Mouse (Mus musculus): ENCODE results near the gene Ift81.

The Ift81 gene

GRCm38 (mm10) chr5:122547810-122548209, 66.5 kb downstream of the Ift81 start:
- ATAC-seq (ENCODE audit: low TSS enrichment): no peak

- ATAC-seq (ENCODE audit: low TSS enrichment): peak; percentile 66
Measured at GRCm38 (mm10) chr5:122547251-122547714, 67.0 kb downstream of the Ift81 start.

DNA sequence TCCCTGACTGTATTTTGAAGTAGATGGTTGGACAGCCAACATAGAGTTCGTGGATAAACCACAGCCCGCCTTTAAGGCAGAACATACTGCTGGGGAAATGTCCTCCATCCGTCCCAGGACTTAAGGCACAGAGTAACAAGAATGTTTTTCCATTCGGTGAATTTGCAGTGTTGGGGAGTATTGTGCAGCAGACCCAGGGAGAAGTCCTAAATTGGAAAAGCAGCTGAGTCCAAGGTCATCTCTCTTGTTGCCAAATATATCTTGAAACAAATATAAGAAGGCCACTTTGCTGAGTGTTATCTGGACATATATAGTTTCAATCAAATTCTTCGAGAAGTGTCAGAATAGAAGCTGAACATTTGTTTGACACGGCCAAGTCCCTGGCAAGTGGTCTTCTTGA, 70.9 kb downstream of the Ift81 start:
- ATAC-seq (ENCODE audit: low TSS enrichment): no peak

DNA sequence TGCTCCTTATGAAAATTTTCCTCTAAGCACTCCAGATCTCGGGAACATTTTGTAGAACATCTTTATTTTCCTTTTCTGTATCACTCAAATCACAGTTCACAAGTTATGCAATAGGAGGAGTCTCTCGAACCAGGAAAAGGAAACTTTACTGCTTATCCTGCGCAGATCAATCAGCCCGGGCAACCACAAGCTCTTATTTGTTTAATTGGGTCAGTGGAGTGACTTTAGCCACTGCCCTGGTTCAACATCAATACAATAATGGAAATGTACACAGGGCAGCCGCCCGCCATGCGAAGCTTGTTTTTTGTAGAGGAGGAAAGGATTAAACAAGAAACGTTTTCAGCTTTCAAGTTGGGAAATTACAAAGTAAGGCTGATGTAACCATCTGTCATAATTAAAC, 72.4 kb downstream of the Ift81 start:
- ATAC-seq (ENCODE audit: low TSS enrichment): peak; percentile 41; the same call in 1 of the 2 replicates

DNA sequence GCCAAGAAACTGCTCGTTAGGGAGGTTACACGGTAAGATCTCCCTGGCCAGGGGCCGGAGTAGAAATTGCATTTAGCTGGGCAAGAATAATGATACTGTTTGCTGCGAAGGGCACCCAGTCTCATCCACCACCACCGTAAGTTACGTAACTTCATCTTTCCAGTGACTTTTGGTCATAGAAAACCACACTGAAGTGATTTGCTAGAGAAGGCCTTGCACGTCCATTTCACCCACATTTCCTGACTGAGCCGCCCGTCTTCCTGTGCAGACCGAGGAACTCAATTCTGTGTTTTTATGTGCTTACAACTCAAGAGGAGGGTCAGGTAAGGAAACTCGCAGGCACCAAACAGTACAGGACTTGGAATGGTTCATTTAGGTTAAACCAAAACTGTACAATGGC, 76.2 kb downstream of the Ift81 start:
- no peak for ATAC-seq (ENCODE audit: low TSS enrichment)

GRCm38 (mm10) chr5:122537654-122538053, 76.7 kb downstream of the Ift81 start:
- no peak for ATAC-seq (ENCODE audit: low TSS enrichment)

DNA sequence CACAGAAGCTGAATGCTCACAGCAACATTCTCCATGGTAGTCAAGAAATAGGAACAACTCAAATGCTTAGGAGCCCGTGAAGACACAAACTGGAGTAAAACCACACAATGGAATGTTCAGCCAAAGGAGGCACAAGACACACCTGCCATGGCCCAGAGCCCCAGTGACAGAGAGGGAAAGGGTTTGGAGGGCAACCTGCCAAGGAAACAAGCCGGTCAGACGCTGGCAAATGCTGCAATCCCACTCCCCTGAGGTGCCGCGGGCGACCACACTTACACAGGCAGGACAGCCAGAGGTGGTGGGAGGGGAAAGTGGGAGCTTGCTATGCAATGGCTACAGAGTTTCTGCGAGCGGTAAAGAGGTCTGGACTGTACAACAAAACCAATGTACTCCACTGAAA, 80.4 kb downstream of the Ift81 start:
- no peak for ATAC-seq (ENCODE audit: low TSS enrichment)

DNA sequence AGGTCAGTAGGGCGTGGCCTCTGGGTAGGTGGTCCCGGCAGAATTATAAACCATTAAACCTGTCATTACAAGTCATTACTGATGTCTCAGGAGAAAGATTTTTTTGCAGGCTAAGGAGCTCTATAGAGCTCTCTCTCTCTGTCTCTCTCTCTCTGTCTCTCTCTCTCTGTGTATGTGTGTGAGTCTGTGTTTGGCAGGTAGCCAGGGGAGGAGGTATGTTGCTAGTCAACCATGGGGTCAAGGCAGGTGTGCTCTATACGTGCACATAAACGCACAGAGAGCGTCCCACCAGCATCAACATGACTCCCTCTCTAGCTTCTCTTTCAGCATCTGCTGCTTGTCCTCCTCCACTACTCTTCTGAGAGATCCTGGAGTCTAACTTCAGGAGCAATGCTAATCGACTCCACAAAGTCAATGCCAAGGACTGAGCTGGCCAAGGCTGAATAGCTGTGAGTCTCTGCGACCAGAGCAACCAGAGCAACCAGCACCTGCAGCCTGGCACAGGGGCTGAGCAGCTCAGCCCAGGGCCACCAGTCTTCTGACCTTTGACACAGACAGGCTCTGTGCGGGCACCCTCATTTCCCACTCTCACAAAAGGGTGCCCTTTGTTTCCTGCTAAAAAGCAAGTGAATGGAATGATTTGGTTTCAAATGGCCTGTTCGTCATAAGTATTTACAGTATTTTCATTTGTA, 84.3 kb downstream of the Ift81 start:
- peak; percentile 36; the same call in 1 of the 2 replicates for ATAC-seq (ENCODE audit: low TSS enrichment)

- peak; percentile 79 for ATAC-seq (ENCODE audit: low TSS enrichment)
Measured at GRCm38 (mm10) chr5:122529316-122529715, 85.0 kb downstream of the Ift81 start.

DNA sequence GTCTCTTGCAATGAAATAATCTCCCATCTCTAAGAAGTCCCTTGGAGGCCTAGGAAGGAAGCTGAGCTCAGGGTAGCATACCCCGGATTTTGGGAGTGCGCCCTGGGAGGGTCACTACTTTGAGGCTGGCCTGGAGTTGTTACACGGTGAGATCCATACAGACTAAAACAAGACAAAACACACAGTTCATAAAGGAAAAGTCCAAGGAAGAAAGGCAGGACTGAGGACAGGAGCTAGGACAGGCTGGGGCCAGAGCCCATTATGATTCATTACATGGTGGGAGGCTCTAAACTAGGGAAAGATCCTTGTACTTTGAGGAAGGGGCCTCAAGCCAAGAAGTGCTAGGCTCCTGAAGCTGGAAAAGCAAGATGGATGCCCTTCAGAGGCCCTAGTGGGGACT, 85.7 kb downstream of the Ift81 start:
- ATAC-seq (ENCODE audit: low TSS enrichment): no peak

DNA sequence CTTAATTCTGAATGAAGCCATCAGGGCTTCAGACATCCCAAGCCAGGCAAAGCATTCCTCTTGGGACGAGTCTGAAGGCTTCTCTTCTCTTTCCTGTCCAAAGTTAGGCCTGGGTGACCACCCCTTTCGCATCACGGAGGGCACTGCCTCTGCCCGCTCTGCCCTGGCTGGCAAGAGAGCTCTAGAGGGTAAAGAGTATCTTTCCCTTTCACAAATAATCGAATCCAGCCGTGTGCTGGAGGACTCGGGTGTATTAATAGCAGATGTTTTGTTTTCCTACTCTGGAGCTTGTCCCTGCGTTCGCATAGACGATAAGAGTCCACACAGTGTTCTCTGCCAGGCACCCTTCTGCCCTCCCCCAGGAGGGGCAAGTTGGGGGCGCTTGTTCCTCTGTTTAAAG, 86.6 kb downstream of the Ift81 start:
- ATAC-seq (ENCODE audit: low TSS enrichment): no peak

DNA sequence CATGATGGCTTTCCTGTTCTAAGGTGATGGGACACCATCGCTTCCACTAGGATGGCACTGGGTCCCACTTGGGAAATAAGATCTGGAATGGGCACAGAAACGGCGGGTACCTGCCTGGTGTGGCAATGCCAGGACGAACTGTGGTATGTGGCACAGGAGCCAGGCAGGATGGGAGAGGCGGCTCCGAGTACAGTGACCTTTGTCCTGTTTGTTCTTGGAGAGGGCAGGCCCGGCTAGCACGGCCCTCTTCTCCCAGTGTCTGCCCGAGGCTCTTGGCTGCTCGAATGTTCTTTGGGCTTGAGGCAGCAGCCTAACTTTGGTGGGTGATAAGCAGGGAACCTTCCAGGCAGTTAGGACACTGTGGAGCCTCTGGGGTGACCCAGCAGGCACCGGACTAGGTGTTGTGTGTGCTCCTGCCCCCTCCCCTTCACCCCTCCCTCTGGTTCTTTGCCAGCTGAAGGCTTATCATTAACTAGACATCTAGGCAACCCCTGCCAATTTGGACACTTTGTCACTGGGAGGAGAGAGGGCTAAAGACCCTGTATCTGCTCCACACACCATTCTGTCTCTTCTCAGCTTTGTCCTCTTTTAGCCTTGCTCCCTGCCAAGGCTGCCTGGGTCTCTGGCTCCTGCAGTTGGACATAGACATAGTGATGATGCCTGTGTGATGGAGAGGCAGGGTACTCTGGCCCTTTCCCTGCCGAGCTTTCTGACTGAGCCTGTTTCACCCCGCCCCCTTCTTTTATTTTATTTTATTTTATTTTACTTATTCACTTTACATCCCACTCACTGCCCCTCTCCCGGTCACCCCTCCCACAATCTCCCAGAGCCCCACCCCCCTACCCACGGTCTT, 87.2 kb downstream of the Ift81 start:
- ATAC-seq (ENCODE audit: low TSS enrichment): no peak

DNA sequence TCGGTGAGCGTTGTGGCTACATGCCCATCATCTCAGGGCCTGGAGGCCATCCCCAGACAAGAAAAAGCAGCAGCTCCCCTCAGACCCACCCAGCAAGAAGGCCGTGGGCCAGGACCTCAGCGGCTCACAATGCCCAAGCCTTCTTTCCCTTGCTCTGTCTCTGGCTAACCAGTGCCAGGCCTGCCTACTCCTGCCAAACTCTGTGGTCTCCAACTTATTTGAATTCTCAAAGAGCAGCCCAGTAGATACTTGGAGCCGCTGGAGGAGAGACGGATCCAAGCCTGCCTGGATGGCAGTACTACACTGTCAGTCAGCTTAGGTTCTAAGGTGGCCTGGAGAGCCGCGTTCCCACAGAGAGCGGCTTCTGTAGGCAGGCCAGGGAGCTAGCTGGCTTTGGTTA, 87.9 kb downstream of the Ift81 start:
- no peak; the same call in 1 of the 2 replicates for ATAC-seq (ENCODE audit: low TSS enrichment)

DNA sequence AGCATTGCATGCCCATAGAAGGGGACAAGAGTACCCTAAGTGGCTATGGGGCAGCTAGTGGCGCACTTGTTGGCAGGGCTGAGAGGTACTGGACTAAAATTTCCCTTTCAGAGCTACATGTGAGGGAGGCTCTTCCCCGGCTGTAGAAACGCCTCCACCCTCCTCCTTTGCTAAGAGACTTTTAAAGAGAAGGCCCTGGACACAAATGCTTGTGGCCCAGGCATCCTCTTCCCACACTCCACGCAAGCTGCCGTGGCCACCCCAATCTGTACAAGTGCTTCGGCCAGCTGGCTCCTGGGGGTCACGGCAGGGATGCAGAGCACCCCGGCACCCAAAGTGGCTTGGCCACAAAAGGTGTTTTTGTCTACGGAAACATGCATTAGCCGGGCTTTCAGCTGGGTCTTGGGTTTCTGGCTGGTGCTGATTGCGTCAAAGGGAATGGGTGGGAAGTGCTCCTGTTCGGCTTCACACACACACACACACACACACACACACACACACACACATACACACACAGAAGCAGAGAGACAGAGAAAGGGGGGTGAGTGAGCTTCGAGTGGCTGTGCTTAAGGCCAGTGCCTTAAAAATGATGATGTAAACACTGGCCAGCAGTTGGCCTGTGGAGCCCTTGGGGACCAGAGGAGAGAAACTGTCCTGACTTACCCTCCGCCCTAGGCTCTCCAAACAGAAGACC, 88.9 kb downstream of the Ift81 start:
- ATAC-seq (ENCODE audit: low TSS enrichment): peak; percentile 47; the same call in 1 of the 2 replicates

- no peak for ATAC-seq (ENCODE audit: low TSS enrichment)
Measured at GRCm38 (mm10) chr5:122524854-122525237, 89.5 kb downstream of the Ift81 start.

DNA sequence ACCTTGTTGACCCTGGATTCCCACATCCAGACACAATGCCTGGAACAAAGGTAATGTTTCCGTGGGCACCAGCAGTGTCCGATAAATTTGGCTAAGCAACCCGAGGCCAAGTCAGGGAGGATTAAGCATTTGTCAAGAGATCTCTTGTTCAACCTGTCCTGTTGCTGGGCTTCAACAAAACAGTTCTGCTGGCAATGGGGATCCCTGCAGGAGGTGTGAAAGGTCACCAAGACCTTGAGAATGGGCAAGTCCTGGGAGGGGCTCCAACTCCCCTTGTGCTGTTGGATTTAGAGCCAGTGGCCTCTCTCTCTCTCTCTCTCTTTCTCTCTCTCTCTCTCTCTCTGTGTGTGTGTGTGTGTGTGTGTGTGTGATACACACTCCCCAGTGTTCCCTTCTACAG, 90.1 kb downstream of the Ift81 start:
- ATAC-seq (ENCODE audit: low TSS enrichment): no peak

- ATAC-seq (ENCODE audit: low TSS enrichment): no peak
Measured at GRCm38 (mm10) chr5:122521130-122521473, 93.2 kb downstream of the Ift81 start.

DNA sequence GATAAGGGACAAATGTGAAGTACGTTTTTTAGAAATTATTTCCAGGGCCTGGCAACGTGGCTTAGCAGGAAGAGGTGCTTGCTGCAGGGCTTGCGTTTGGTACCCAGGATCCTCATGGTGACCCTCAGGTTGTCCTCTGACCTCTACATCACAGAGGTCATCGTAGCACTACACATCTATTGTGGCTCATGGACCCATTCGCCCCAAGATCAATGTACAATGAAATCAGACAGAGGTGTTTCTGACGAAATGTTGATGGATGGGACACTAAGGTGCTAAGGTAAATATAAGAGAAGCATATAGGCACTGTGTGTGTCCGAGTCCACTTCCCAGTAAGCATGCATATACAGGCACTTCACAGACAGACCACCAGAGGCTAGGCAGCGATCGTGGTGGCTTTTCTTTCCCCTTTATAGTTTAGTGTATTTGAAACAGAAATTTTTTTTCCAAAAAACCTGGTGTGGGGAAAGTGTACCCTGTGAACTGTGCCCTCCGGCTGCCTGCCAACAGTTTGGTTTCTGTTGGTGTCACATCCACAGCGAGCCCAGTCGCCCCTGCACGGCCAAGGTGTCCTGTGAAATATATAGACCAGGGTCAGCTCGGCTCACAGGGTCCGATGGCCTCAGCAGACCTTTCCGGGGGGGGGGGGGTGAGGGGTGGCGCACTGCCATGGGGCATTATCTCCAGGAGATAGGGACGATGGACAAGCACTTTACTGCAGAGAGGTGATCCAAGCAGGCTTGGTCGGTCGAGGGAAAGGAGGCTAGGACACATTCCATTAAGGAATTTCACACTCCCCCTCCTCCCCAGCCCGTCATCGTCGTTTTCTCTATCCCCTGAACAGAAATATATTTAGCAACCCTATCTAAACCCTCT, 93.8 kb downstream of the Ift81 start:
- ATAC-seq (ENCODE audit: low TSS enrichment): no peak

DNA sequence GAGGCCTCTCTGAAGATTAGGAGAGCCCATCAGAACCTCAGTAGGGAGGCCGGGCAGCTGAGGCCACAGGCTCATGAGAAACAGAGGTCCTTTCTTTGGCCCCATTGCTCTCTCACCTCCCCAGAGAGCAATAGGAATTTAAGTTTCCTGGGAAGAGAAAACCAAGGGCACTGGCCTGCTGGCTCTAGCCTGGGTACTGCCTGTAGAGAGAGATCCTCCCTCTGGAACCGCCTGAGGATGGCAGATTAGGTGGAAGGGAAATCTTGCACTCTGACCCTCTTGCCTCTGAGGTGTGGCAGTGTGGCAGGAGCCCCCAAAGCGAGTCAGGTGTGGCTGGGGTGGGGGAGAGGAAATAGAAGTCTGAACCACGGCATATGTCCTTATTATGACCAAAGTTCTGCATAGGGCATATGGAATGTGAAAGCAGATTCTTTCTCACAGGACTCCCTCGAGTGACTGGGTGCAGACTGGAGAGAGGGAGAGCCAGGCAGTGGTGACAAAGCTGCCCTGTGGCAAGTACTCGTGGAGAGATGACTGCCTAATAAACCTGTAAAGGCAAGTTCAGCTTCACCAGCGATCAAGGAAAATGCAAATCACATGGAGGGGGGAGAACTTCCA, 95.2 kb downstream of the Ift81 start:
- no peak for ATAC-seq (ENCODE audit: low TSS enrichment)

DNA sequence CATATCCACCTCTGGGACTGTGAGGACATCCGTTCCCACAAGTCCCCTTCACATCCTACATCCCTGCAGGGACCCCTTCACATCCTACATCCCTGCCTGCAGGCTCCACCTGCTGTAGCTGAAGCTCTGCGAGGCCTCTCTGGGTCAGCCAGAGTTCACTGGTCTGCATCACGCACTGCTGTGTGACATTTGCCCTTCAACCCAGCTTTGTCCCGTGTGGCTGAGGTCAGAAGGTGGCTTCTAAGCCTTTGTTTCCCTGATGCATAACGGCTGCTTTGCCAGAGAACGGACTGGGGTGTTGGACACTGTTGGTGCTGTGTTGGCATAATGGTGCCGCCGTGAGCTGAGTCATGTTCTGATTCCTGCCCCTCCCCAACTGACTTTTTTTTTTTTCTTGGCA, 96.1 kb downstream of the Ift81 start:
- no peak for ATAC-seq (ENCODE audit: low TSS enrichment)

DNA sequence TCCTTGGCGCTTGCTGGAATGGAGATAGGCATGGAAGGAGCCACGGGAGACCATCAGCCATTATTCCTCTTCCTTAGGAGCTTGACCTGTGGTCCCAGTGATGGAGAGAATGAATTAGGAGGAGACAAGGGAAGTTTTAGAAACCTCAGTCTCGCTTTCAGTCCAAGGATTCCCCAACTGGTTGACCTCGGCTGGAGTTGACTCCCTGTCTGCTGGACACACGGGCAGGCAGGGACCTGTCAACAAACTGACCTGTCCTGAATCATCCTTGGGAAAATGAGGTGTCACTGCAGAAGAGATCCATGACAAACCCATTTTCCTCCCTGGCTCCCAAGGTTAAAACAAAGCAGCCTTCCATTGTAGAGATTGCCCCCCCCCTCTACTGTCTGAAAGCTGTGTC, 97.4 kb downstream of the Ift81 start:
- no peak for ATAC-seq (ENCODE audit: low TSS enrichment)

Data from frontal cortex, adult (tissue).